Mouse (Mus musculus) large intestine, adult 2 months (tissue): ENCODE data around the gene Gm11444. TPM values are rescaled to one million over a fixed set of nuclear protein-coding genes. Genes with fewer than 3 reads are reported as not detected.

Source experiments
- DNase-seq: peaks from one replicate; pipeline ENCODE4 v3.0.0-alpha.2; 2012; ENCODE audit warnings: low read depth, low spot score
- WGBS: fragments of 180-500 bp; shearing (Covaris S2); methylation state at CpG from one replicate; pipeline ENCODE4 v1.1.7; 2018; 5-methylcytosine and 5-hydroxymethylcytosine counted together
- polyA plus RNA-seq: library from polyadenylated mRNA; depleted of rRNA; stranded (reverse); fragments of >200 nt; gene quantifications from 2 replicates; pipeline ENCODE4 v1.2.3, GENCODE M21; 2012; rRNA removed

Gm11444 gene
- polyA plus RNA-seq, 1 experiment, result not detected

- 94% methylated on average over 4 of the region's 4 CpGs for WGBS
- DNase-seq, result no peak
Observed at GRCm38 (mm10) chr11:85823794-85824193, 26.3 kb downstream of the Gm11444 start.

GRCm38 (mm10) chr11:85823181-85823580 lies 27.0 kb downstream of the Gm11444 start:
- no peak for DNase-seq
- WGBS, result 13% methylated on average over 6 of the region's 6 CpGs

- 88% methylated on average over 9 of the region's 9 CpGs for WGBS
Observed at GRCm38 (mm10) chr11:85821659-85822058, 28.5 kb downstream of the Gm11444 start.

GRCm38 (mm10) chr11:85820959-85821358 lies 29.2 kb downstream of the Gm11444 start:
- WGBS, result 86% methylated on average over 3 of the region's 3 CpGs
- DNase-seq, result no peak

More at GRCm38 (mm10) chr11:85821659-85822058, 28.5 kb downstream of the Gm11444 start:
- no peak for DNase-seq

- DNase-seq, result no peak
- 95% methylated on average over 3 of the region's 3 CpGs for whole genome bisulfite sequencing
Observed at GRCm38 (mm10) chr11:85818401-85818800, 31.7 kb downstream of the Gm11444 start.

GRCm38 (mm10) chr11:85816471-85816870 lies 33.7 kb downstream of the Gm11444 start:
- no peak for DNase-seq
- WGBS, result 96% methylated on average over 5 of the region's 5 CpGs

- 57% methylated on average over 4 of the region's 4 CpGs for WGBS
- no peak for DNase-seq
Observed at GRCm38 (mm10) chr11:85814678-85815077, 35.5 kb downstream of the Gm11444 start.

- WGBS, result 48% methylated on average over 12 of the region's 12 CpGs
- DNase-seq, result no peak
Observed at GRCm38 (mm10) chr11:85812201-85812966, 37.7 kb downstream of the Gm11444 start.

GRCm38 (mm10) chr11:85811676-85812075 lies 38.5 kb downstream of the Gm11444 start:
- no peak for DNase-seq
- WGBS, result 88% methylated on average over 5 of the region's 5 CpGs

GRCm38 (mm10) chr11:85811229-85811628 lies 38.9 kb downstream of the Gm11444 start:
- WGBS, result 68% methylated on average over 4 of the region's 4 CpGs
- no peak for DNase-seq

GRCm38 (mm10) chr11:85807353-85807752 lies 42.8 kb downstream of the Gm11444 start:
- WGBS, result 72% methylated on average over 11 of the region's 11 CpGs
- no peak for DNase-seq

GRCm38 (mm10) chr11:85805779-85806178 lies 44.4 kb downstream of the Gm11444 start:
- WGBS, result 89% methylated on average over 1 of the region's 1 CpGs
- no peak for DNase-seq

- no peak for DNase-seq
- WGBS, result 83% methylated on average over 5 of the region's 5 CpGs
Observed at GRCm38 (mm10) chr11:85804048-85804447, 46.1 kb downstream of the Gm11444 start.

GRCm38 (mm10) chr11:85800380-85800779 lies 49.8 kb downstream of the Gm11444 start:
- 83% methylated on average over 11 of the region's 11 CpGs for WGBS
- no peak for DNase-seq

GRCm38 (mm10) chr11:85799856-85800255 lies 50.3 kb downstream of the Gm11444 start:
- WGBS, result 26% methylated on average over 19 of the region's 19 CpGs
- no peak for DNase-seq

GRCm38 (mm10) chr11:85799456-85799855 lies 50.7 kb downstream of the Gm11444 start:
- WGBS, result 50% methylated on average over 4 of the region's 4 CpGs
- DNase-seq, result no peak

Other genes starting within 250 kb of the Gm11444 start
- gene Tbx2, start 17.8 kb downstream of the Gm11444 start, polyA plus RNA-seq, result 6.5 and 10.2 TPM in 2 replicates
- 0.20 and 0.55 TPM in 2 replicates for gene Tbx4, start 36.1 kb upstream of the Gm11444 start, polyA plus RNA-seq